Mouse (Mus musculus) limb, embryonic 11.5 days (tissue): ENCODE data around the gene Klhl41. TPM values are rescaled to one million over a fixed set of nuclear protein-coding genes. Genes with fewer than 3 reads are reported as not detected.

ENCODE experiments used
- ATAC-seq: fragments of 200-750 bp; cut with Nextera tagmentation; 2 replicates; pipeline ENCODE4 v1.8.0; 2017; ENCODE audit warnings: low read depth; ENCODE audit not compliant: insufficient number of reproducible peaks, low FRiP score, low TSS enrichment
- DNase-seq: peaks from one replicate; pipeline ENCODE4 v3.0.0-alpha.2; 2015; ENCODE audit warnings: low spot score
- H3K27ac ChIP-seq: fragments of 300-500 bp; sonication (generic); replicated peaks from 2 replicates; pipeline ENCODE4 v1.5.1; 2014; ENCODE audit warnings: low read depth, mild to moderate bottlenecking, low read length
- H3K27me3 ChIP-seq: fragments of 300-500 bp; sonication (generic); 2 replicates; pipeline ENCODE4 v1.6.1; 2014; ENCODE audit warnings: mild to moderate bottlenecking, low read length, mixed read lengths; ENCODE audit not compliant: control insufficient read depth, insufficient read depth
- H3K36me3 ChIP-seq: fragments of 300-500 bp; sonication (generic); 2 replicates; pipeline ENCODE4 v1.6.1; 2014; ENCODE audit warnings: mild to moderate bottlenecking, low read length, moderate library complexity, mixed read lengths; ENCODE audit not compliant: control insufficient read depth, insufficient read depth
- H3K4me1 ChIP-seq: fragments of 300-500 bp; sonication (generic); 2 replicates; pipeline ENCODE4 v1.6.1; 2014; ENCODE audit warnings: low read length, mixed read lengths; ENCODE audit not compliant: control insufficient read depth, insufficient read depth
- H3K4me2 ChIP-seq: fragments of 300-500 bp; sonication (generic); 2 replicates; pipeline ENCODE4 v1.6.1; 2014; ENCODE audit warnings: low read depth, mild to moderate bottlenecking, moderate library complexity; ENCODE audit not compliant: severe bottlenecking
- H3K4me3 ChIP-seq: fragments of 300-500 bp; sonication (generic); 2 replicates; pipeline ENCODE4 v1.5.1; 2014; ENCODE audit warnings: low read depth, low read length
- H3K9ac ChIP-seq: fragments of 300-500 bp; sonication (generic); 2 replicates; pipeline ENCODE4 v1.6.1; 2014; ENCODE audit warnings: mild to moderate bottlenecking, low read length
- H3K9me3 ChIP-seq: fragments of 300-500 bp; sonication (generic); 2 replicates; pipeline ENCODE4 v1.6.1; 2016; ENCODE audit warnings: low read length; ENCODE audit not compliant: control insufficient read depth
- WGBS: fragments of 180-500 bp; shearing (Covaris S2); extraction: QIAGEN DNeasy Blood & Tissue Kit; methylation state at CpG from one replicate; pipeline ENCODE4 v1.1.7; 2014; 5-methylcytosine and 5-hydroxymethylcytosine counted together
- polyA plus RNA-seq: library from polyadenylated mRNA; unstranded; fragments of >200 nt; fragmentation: Nextera tagmentation; extraction: Ambion mirVana; gene quantifications from 2 replicates; pipeline ENCODE4 v1.2.1, GENCODE M21; 2014

The Klhl41 gene
- polyA plus RNA-seq, 1 experiment from 2014 or later = 3.5 TPM

DNA sequence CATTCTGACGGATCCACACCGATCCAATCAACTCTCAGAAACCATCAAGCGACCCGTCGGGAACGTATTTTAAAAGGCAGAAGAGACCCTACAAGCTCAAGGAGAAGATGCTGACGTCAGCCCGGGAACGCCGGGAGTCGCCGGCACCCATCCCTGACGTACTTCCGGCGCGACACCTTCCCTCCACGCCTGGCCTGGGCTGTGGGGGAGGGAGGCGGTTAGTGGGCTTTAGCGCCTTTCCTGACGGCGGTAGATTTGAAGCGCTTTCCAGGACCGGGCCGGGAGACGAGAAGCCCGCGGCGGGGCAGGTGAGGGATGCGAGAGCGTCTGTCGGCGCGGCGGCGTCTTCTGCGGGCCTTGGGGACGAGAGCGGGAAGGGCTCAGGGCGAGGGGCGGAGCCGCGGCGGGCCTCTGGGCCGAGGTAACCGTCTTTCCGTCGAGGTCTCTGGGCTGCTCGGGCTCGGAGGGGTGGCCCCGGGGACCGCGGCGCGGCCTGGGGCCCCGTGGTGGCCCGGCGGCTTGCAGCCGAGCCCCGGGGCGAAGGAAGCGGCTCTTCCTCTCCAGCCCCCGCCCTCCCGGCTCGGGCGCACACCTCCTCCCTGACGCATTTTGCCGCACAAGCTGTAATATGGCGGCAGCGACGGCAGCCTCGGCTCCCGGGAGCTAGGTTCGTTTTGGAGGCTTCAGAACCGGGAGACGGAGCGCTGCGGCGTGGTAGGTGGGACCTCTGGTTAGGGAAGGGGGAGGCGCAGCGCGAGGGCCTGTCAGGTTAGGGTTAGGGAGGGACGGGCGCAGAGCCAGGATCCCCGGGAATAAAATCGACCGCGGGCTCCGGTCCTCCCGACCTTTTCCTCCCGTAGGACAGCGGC is 53.0 kb downstream of the Klhl41 start:
- Histone ChIP-seq H3K4me3 (peak overlapping the region; percentile 63), H3K4me2 (peak overlapping the region; percentile 71), H3K4me1 (no peaks in the 10 kb centered on the region), H3K36me3 (no peaks in the 10 kb centered on the region), H3K27me3 (no peaks in the 10 kb centered on the region), H3K27ac (peak overlapping the region; percentile 9; the same call in 1 of the 2 replicates), H3K9me3 (no peaks in the 10 kb centered on the region), H3K9ac (peak overlapping the region; percentile 79)
- ATAC-seq = peak; percentile 93
- under 1% methylated on average over 86 of the region's 91 CpGs for WGBS
- peak; percentile 97 for DNase-seq

DNA sequence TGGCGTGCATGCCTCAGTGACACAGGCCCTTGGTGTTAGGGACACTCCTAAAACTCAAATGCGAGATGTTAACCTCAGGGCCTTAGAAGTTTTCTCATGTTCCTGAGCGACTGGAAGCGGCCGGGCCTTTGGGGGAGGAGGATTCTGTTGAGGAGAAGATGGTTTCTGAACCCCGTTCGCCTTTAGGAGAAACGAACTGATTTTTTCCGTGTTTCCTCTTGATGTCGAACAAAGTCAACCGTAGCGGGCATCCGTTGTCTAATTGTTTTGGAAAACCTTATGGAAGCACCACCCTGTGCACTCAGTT is 53.6 kb downstream of the Klhl41 start:
- under 1% methylated on average over 13 of the region's 13 CpGs for WGBS
- H3K9ac ChIP-seq = peak overlapping the region; percentile 79
- 0 out of 2 replicates have a peak, but pooled peaks have one; percentile 46 for ATAC-seq

More for the DNA sequence above, 53.6 kb downstream of the Klhl41 start:
- no peak for DNase-seq
- Histone ChIP-seq H3K9me3 (no peaks in the 10 kb centered on the region), H3K4me1 (no peaks in the 10 kb centered on the region), H3K27ac (peak overlapping the region; percentile 9; the same call in 1 of the 2 replicates), H3K36me3 (no peaks in the 10 kb centered on the region), H3K4me3 (peak overlapping the region; percentile 63), H3K27me3 (no peaks in the 10 kb centered on the region), H3K4me2 (peak overlapping the region; percentile 71)

Other genes with a start within 250 kb of the Klhl41 start
- gene Lrp2, start 84.1 kb upstream of the Klhl41 start, polyA plus RNA-seq = 0.03 and 0.07 TPM in 2 replicates
- 17.4 and 20.7 TPM in 2 replicates for gene Bbs5, start 22.9 kb upstream of the Klhl41 start, polyA plus RNA-seq
- gene Fastkd1, start 43.4 kb downstream of the Klhl41 start, polyA plus RNA-seq = 17.5 and 18.3 TPM in 2 replicates
- gene Ppig, start 52.4 kb downstream of the Klhl41 start, polyA plus RNA-seq = 138 and 150 TPM in 2 replicates
- gene Ccdc173, start 119.5 kb downstream of the Klhl41 start, polyA plus RNA-seq = 2.2 and 3.0 TPM in 2 replicates
- gene Phospho2, start 119.5 kb downstream of the Klhl41 start, polyA plus RNA-seq = 29.2 and 31.5 TPM in 2 replicates
- 31.6 and 35.7 TPM in 2 replicates for gene Klhl23, start 151.8 kb downstream of the Klhl41 start, polyA plus RNA-seq
- gene Ssb, start 191.4 kb downstream of the Klhl41 start, polyA plus RNA-seq = 423 and 426 TPM in 2 replicates
- gene Mettl5, start 215.5 kb downstream of the Klhl41 start, polyA plus RNA-seq = 35.7 and 36.2 TPM in 2 replicates
- gene Ubr3, start 227.1 kb downstream of the Klhl41 start, polyA plus RNA-seq = 13.2 and 20.1 TPM in 2 replicates